Mouse (Mus musculus): Measurements from ENCODE around the gene Sh3pxd2a. TPM values are rescaled to one million over a fixed set of nuclear protein-coding genes. Genes with fewer than 3 reads are reported as not detected.

Sh3pxd2a gene
- polyA plus RNA-seq, 1 experiment from 2014 or later = 2.6 TPM

DNA sequence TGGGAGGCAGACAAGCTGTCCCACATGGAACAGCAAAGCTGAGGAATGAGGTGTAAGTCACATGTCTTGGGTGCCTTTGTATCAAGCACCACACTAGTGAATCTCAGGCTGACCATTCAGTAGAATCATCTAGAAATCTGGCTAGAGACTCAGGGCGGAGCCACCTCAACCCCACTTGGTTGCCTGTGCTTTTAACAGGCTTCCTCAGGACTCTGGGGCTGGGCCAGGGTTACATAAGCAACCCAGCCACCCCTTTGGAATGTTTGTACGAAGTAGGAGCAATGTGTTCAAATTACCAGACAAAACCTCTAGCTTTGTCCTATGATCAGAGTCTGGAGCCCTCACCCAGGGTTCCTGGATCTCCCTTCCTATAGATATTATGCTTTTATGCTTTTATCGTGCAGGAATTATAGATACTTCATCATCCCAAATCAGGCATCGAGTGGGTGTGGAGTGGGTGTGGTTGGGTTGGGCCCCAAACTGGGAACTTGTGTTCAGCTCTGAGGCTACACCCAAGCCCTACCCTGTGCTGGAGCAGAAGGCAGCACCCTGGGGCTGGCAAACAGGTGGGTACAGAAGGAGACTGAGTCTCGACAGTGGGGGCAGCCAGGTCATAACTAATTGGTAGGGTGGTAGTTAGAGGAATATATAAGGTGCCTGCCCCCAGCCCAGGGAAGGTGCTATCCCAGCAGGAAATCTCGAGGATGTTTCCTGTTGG is 118.2 kb downstream of the Sh3pxd2a start:
- no peak for DNase-seq (ENCODE audit: low spot score)

DNA sequence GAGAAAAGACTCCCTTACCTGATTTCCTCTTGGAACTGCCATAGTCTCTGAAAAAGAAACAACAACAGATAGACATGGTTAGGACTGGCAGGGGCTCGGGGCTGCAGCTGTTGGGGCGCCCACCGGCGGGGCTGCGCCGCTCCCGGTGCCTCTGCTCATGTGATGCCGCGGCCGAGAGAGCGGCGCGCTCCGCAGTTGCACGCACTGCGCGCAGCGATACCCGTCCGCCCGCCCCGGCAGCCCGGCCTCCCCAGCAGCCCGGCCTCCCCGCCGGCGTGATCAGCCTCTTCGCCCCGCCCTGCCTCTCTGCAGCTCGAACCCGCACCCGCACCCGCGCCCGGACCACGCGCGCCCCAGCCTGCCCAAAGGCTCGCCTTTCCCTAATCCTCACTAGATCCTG is 120.8 kb downstream of the Sh3pxd2a start:
- no peak for DNase-seq (ENCODE audit: low spot score)

DNA sequence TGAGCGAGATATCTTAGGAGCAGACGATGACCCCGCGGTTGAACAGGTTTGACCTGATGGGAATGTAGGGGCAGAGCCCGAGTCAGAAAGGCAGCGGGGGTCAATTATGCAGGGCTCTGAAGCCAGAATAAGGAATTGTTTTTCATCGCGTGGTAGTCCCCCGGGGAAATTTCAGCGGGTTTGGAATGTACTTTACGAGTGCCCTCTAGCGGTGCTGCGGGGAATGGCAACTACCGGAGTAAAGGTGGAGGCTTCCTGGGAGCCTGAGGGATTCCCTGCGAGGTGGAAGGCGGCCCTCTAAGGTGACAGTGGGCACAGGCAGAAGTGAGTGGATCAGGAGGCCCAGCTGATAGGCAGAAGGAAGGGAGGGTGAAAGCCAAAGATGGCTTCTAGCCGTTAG is 125.0 kb downstream of the Sh3pxd2a start:
- peak; percentile 69 for DNase-seq (ENCODE audit: low spot score)

DNA sequence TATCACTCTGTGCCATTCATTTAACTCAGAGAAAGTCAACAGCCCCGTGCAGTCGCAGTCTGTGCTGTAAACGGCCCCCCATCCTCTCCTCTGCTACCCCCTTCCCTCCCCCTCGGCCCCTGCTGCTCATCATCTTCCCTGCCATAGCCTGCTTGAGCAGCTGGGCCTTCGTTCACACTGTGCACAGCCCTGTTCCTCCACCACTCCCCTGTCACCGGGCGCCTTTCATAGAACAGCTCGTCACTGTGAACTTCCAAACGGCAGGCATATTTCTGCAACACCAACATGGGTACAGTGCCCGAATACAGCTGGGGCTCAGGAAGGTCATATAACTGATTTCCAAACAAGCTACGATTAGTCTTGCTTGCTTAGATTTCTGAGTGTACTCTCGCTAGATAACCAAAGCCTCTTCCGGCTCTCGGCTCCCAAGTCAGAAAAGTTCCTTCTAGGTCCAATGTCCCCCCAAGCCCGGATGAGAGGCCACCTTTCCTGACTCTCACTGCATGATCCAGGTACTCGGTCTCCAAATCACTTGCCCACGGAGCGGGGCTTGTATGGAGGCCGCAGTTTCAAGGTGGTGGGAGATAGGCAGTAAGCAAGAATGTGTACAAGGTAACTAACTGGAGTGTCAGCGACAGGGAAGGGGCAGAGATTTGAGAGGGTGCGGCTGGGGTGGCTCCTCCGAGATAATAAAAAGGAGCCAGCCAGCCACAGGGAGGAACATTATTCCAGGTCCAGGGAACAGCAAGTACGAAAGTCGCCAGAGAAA is 125.6 kb downstream of the Sh3pxd2a start:
- DNase-seq (ENCODE audit: low spot score) = no peak

DNA sequence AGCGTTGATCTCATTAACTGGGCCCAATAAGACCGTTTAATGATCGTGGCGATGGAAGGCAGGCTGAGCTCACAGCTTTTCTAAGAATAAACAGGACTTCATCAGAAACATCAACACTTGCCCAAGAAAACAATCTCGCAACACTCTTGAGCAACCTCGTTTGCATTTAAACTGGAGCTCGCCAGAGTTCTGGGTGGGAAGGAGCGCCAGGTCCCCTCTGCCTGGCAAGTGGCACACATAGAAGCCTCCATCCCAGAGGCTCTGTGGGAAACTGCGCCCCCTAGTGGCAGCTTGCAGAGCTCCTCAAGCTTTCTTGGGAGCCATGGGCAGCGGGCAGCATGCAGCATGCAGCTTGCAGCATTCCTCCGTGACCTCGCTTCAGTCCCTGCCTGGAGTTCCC is 126.5 kb downstream of the Sh3pxd2a start:
- DNase-seq (ENCODE audit: low spot score) = peak; percentile 79

DNA sequence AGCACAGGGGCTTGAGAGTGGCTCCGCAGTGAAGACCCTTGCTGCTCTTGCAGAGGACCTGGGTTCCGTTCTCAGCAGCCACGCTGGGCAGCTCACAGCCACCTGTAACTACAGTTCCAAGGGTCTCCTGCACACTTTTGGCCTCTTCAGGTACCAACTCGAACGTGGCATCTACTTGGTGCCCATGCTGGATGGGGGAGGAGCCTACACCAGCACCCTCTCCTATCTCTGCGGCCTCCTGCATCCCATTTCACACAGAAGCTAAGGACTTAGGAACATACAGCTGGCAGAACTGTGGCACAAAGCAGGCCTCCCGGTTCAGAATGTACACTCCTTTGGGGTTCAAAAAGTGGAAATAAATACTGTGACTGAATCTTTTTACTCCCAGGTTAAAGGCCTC is 127.0 kb downstream of the Sh3pxd2a start:
- DNase-seq (ENCODE audit: low spot score) = no peak

DNA sequence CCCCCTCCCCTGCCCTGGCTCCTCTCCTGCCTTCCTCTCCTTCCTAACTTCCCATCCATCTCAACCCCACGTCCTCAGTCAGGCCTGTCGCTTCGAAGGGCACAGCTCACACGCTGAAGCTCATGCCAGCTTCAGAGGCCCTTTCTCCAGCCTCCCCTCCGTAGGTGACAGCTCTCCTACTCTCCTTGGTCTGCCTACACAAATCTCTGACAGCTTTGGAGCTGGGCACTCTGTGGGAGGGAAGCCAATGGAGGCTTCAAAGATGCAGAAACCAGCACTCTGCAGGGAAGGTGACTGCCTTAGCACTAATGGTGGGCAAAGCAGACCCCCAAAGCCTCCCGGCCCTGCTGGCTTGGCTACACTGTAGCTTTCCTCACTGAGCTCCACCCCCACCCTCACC is 128.9 kb downstream of the Sh3pxd2a start:
- DNase-seq (ENCODE audit: low spot score) = no peak

DNA sequence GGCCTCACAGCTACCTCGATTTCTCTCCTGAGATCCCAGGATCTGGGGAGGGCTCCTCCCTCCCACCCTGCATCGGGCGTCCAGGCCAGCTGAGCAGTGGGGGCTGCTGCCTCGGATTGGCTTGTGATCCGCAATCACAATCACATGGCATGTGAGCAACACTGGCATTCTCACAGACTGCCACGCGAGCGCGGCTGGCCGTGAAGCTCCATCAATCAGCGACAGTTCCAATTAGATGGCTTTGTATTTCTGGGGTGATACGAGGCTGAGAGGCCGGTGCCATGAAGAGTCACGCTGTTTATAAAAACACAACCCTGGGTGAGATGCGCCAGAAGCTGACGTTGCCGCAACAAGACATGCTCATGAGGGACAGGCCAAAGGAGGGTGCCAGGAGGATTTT is 129.5 kb downstream of the Sh3pxd2a start:
- no peak for DNase-seq (ENCODE audit: low spot score)

DNA sequence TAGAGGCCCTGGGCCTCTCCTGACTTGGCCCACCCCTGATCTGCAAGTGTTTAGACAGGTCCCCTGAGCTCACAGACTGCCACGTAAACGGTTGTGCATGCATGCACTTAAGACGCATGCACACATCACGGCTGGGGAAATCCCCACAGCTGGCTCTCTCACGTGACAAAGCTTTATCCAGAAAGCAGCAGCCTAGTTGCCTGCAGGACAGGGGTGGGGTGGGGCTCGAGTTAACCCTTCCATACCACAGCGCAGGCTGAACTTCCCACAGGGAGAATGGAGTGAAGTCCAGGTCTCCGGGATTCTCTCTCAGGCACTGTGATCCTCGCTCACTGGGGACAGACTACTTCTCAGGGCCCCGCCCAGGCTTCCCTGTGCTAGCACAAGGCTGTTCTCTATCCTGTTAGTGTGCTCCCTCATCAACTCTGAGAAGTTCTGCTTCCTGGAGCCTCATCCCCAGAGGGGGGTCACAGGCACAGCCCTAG is 133.4 kb downstream of the Sh3pxd2a start:
- DNase-seq (ENCODE audit: low spot score) = peak; percentile 73

DNA sequence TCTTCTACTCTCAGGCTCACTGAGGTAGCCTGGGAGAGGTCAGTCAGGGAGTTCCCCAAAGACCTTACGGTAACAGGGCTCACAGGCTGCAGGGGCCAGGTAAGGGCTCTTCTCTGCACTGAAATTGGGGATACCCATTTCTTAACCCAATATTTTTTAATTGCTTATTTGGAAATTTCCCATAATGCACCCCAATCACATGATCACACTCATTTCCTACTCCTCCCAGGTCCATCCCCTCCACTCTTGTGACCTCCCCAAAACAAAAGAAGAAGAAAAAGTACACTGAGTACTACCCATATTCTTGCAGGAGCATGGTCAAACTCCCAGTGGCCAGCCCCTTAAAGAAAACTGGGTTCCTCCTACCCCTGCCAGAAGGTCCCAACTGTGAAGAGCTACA is 135.1 kb downstream of the Sh3pxd2a start:
- DNase-seq (ENCODE audit: low spot score) = no peak

DNA sequence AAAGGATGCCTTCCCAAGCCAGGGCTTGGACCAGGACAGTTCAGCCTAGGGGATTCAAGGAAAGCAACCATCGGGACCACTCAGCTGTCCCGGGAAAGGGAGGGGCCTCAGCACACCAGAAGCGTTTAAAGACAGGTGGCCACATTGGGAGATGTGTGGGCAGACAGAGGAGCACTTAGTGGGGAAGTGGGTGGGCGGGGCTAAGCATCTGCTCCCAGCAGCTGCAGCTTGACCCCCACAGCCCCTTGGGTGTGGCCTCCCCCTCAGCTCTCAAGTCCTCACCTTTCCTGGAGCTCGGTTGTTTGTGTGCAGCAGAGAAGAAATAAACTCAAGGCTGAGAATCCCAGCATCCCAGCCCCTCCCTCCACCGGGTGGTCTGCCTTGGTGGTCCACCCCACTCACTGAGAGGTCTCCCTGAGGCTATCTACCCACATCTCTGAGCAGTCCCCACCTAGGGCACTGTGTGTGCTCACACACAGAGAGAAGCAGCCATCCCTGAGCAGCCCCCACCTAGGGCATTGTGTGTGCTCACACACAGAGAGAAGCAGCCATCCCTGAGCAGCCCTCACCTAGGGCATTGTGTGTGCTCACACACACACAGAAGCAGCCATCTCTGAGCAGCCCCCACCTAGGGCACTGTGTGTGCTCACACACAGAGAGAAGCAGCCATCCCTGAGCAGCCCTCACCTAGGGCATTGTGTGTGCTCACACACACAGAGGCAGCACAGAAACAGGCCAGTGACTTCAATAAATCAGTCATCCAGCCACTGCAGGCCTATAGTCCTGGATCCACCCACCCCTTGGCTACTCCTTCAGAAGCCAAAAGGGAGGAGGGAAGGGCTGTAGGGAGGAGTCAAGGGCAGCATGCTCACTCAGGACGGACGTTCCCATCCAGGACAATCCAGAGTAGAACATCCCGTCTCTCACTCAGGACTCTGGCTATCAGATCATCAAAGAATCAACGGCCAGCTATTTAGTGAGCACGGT is 136.0 kb downstream of the Sh3pxd2a start:
- DNase-seq (ENCODE audit: low spot score) = no peak

DNA sequence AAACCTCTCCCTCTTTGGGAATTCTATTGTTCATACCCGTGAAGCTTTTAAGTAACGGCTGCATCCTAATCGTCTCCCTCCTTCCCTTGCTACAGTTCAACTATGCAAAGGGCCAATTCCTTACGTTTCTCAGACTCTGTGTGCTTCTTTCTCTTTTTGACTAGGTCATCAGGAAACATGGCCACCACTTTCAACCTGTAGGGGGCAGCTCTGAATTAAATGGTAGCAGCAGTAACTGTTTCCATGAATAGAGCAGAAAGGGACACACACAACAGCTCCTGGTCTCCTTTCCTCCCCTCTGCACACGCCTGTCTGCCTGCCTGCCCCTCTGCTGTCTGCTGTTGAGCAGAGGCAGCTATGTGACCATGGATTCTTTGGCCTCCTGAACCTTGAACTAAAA is 138.3 kb downstream of the Sh3pxd2a start:
- DNase-seq (ENCODE audit: low spot score) = peak; percentile 28

DNA sequence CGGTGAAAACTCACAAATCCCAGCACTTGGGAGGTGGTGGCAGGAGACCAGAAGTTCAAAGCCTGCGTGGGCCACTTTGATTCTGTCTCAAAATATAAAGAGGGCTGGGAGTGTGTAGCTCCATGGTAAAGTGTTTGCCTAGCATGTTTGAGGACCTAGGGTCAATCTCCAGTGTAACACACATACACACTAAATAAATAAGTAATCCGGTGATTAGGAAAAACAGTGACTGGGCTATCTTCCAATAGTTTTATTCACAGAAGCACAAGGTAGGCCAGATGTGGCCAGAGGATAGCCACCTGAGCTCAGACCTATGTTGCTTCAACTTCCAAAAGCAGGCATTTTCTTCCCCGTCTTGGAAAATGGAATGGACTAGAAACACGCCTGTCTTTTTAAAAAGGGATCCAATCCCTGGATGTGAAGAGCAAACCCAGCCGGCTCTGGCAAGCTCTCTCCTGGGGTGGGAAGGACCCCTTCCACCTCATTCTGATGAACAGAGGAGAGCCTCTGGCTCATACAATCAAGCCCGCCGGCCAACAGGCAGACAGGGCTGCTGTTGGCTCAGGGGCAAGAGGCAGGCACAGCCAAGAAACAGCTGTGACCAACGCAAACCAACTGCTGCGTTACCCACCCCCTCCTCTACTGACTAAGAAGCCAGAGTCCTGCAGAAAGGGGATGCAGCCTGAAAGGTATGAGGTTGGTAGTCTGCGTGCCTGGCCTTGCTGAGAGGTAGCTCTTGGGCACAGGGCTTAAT is 140.9 kb downstream of the Sh3pxd2a start:
- no peak for DNase-seq (ENCODE audit: low spot score)

DNA sequence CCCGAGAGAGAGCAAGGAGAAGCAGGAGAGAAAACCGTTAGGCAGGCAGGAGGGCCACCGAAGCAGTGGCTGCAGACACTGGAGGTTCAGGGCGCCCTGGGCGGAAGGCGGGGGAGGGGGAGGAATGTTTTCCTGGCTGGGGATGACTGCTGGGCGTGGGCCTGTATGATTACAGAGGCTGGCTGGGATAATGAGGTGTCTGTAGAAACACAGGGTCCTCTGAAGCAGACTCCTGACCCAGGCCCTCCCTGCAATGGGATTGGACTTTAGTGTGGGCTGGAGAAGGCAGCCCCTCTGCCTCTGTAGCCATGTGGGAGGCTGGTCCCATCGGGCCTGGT is 143.9 kb downstream of the Sh3pxd2a start:
- DNase-seq (ENCODE audit: low spot score) = no peak

DNA sequence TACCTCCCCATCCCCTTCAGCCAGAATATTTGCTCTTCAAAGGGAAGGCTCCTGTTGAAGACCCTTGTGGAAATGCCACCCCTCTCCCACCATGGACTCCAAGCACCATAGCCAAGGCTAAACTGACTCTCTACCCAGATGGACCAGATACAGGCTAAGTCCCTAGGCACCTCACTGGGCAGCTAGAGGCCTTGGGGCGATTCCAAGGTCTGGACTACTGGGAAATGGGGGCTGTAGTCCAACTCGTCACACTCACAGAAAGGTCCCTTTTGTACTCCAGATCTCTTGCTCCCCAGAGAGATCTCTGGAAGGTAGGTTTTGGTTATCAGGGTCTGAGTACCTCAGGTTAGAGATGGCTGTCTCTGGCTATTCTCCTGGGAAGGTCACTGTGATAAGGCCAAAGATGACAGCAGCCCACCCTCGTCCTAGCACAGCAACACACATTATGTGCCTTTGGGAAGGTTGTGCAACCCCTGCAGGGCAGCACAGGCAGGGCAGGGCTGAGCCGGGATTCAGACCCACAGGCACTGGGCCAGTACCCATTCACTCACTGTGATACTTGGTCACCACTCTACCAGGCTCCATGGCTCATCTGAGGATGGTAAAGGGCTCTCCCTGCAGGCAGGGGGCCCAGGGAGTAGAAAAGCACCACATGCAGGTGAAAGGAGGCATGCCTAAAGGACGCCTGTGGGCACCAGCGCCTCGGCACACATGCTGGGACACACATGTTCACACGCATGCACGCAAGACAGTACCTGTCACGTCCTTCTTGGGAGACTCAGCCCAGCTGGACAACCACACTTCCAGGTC is 144.5 kb downstream of the Sh3pxd2a start:
- no peak for DNase-seq (ENCODE audit: low spot score)

DNA sequence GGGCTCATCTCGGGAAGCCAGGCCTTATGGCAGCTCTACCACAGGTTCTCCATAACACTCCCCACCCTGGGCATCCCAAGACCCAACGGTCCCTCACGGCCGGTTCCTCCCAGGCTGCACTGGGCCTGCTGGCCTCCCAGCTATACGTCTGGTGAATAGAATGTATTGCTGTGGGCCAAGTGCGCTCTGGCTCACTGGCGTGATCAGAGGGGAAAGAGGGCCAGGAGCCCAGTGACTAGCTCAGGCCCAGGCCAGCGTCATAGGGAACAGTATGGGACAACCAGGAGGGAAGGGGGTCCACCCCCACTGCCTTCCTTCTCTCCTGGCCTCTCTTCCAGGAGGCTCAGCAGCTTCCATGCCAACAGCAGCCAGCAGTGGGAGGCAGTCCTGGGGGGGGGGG is 145.1 kb downstream of the Sh3pxd2a start:
- DNase-seq (ENCODE audit: low spot score) = no peak

DNA sequence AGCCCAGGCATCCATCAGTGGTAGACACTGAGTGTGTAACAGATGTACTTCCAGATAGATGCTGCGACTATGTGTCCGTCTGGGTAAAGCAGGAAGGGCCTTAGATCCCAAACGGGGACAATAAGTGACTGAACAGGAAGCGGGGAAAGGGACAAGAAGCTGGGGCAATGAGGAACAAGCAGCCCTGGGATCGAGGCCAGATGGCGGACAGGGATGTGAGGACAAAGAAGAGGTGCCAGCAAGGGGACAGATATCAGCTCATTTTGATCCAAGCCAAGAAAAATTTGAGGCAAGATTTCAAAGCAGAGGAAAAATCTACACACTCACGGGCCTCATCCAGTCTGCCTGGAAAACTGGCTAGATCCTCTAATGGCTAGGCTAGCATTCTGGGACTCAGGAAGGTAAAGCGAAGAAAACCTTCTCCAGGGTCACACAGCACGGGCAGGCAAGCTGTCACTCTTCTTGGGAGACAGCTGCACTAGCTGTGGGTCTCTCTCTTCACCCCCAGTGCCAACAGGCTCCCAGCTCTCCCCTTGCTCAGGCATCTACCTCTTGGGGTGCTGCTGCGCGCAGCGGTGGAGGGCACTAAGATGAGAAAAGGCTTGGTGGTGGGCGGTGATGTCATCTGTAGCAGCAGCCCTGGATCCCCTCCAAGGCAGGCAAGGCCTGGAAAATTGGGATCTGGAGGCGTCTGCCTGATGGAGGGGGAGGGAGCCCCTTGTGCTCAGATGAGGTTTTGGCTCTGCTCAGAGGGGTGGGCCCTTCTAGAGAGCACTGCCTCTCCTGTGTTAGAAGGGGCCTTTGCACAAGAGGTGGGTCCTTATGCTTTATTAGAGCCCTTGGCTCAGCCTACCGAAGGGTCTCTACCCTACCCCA is 146.9 kb downstream of the Sh3pxd2a start:
- DNase-seq (ENCODE audit: low spot score) = no peak

DNA sequence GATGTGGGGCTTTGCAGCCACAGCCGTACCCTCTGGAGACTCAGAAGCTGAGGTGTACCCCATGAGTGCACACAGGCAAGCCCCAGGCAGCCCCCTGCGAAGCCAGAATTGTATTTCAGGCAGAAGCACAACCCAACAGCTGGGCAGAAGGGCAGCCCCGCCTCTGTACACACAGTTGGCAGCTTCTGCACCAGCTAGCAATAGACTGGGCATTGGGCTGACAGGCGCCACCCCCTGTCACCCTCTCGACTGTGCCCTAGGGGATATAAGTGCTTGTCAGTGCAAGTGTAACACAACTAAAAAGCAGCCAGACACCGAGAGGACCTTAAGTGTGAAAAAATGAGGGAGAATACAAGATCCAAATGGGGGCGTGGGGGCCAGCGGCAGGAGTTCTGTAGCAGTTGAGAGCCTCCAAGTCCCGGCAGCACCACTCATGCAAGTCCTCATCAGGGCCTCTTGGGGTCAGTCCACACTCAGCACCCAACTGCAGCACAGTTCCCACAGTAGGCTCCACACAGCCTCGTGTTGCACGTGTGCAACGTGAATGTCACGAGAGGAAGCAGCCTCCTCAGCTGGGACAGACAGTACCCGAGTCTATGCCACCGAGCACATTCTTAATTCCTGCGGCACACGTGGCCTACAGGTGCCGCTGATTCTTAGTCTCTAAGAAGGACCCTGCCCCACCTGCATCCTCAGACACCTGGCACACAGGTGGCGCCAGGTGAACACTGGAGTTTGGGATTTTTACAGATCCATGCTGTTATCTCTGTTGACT is 147.7 kb downstream of the Sh3pxd2a start:
- DNase-seq (ENCODE audit: low spot score) = no peak

All from thymus, postnatal 0 days (tissue).